Mouse (Mus musculus) macrophage (primary cell): ENCODE measurements around the gene Gm49373. TPM values are rescaled to one million over a fixed set of nuclear protein-coding genes. Genes with fewer than 3 reads are reported as not detected.
A peak's percentile ranks its signal among the peaks of the same experiment; 100 is the strongest.

Experiments used
- H3K27ac ChIP-seq: fragments of 350-480 bp; formaldehyde crosslinking; 2 replicates; pipeline ENCODE4 v1.9.0; 2021
- H3K36me3 ChIP-seq: fragments of 350-480 bp; formaldehyde crosslinking; 2 replicates; pipeline ENCODE4 v1.9.0; 2021; ENCODE audit errors: inconsistent target
- H3K4me3 ChIP-seq: fragments of 350-480 bp; formaldehyde crosslinking; 2 replicates; pipeline ENCODE4 v1.9.0; 2021; ENCODE audit errors: inconsistent target
- H3K79me2 ChIP-seq: fragments of 350-480 bp; formaldehyde crosslinking; 2 replicates; pipeline ENCODE4 v1.9.0; 2021; ENCODE audit errors: inconsistent target
- WGBS: methylation state at CpG from one replicate; pipeline ENCODE4 v1.1.7; 2026; ENCODE audit warnings: inconsistent platforms; ENCODE audit not compliant: missing documents; 5-methylcytosine and 5-hydroxymethylcytosine counted together
- polyA plus RNA-seq: library from polyadenylated mRNA; stranded (reverse); fragments of 250-400 nt; gene quantifications from 3 replicates; pipeline ENCODE4 v1.2.4, GENCODE M21; 2018; ENCODE audit warnings: inconsistent platforms

Gm49373 gene
- polyA plus RNA-seq, 1 experiment from 2014 or later, result not detected

- WGBS, result 75% methylated on average over 4 of the region's 4 CpGs
- no peaks in the 10 kb centered on the region for H3K36me3 ChIP-seq
- no peak overlapping the region for H3K27ac ChIP-seq
- H3K79me2 ChIP-seq, result no peaks in the 10 kb centered on the region
- H3K4me3 ChIP-seq, result no peak overlapping the region
Measured at GRCm38 (mm10) chr9:21041308-21041707, 31.6 kb downstream of the Gm49373 start.

- Histone ChIP-seq H3K36me3 (no peaks in the 10 kb centered on the region), H3K4me3 (no peak overlapping the region), H3K79me2 (no peaks in the 10 kb centered on the region), H3K27ac (no peak overlapping the region)
- WGBS, result 86% methylated on average over 3 of the region's 3 CpGs
Measured at GRCm38 (mm10) chr9:21039779-21040178, 33.1 kb downstream of the Gm49373 start.

GRCm38 (mm10) chr9:21037481-21037891 is 35.4 kb downstream of the Gm49373 start:
- 17% methylated on average over 26 of the region's 31 CpGs for WGBS
- Histone ChIP-seq H3K4me3 (no peak overlapping the region), H3K79me2 (no peaks in the 10 kb centered on the region), H3K36me3 (no peaks in the 10 kb centered on the region), H3K27ac (no peak overlapping the region)

- no peak overlapping the region for H3K27ac ChIP-seq
- no peak overlapping the region for H3K4me3 ChIP-seq
- H3K79me2 ChIP-seq, result no peaks in the 10 kb centered on the region
- no peaks in the 10 kb centered on the region for H3K36me3 ChIP-seq
- 9% methylated on average over 15 of the region's 22 CpGs for WGBS
Measured at GRCm38 (mm10) chr9:21036666-21037065, 36.2 kb downstream of the Gm49373 start.

GRCm38 (mm10) chr9:21036161-21036560 is 36.7 kb downstream of the Gm49373 start:
- Histone ChIP-seq H3K79me2 (no peaks in the 10 kb centered on the region), H3K36me3 (no peaks in the 10 kb centered on the region), H3K4me3 (no peak overlapping the region), H3K27ac (no peak overlapping the region)
- WGBS, result 13% methylated on average over 19 of the region's 20 CpGs

- H3K36me3 ChIP-seq, result no peaks in the 10 kb centered on the region
- WGBS, result 46% methylated on average over 7 of the region's 9 CpGs
- H3K79me2 ChIP-seq, result no peaks in the 10 kb centered on the region
- no peak overlapping the region for H3K27ac ChIP-seq
- no peak overlapping the region for H3K4me3 ChIP-seq
Measured at GRCm38 (mm10) chr9:21035586-21035985, 37.3 kb downstream of the Gm49373 start.

GRCm38 (mm10) chr9:21034481-21035085 is 38.3 kb downstream of the Gm49373 start:
- Histone ChIP-seq H3K27ac (no peak overlapping the region), H3K36me3 (no peaks in the 10 kb centered on the region), H3K79me2 (no peaks in the 10 kb centered on the region), H3K4me3 (no peak overlapping the region)
- WGBS, result 14% methylated on average over 17 of the region's 17 CpGs

GRCm38 (mm10) chr9:21033136-21033535 is 39.8 kb downstream of the Gm49373 start:
- under 1% methylated on average over 34 of the region's 34 CpGs for WGBS
- no peak overlapping the region for H3K27ac ChIP-seq
- peak overlapping the region; percentile 23 for H3K4me3 ChIP-seq
- no peaks in the 10 kb centered on the region for H3K79me2 ChIP-seq
- H3K36me3 ChIP-seq, result peaks cover 3% of the 10 kb centered on the region; the same call in 1 of the 2 replicates

- WGBS, result 3% methylated on average over 7 of the region's 7 CpGs
- Histone ChIP-seq H3K79me2 (no peaks in the 10 kb centered on the region), H3K27ac (no peak overlapping the region), H3K4me3 (no peak overlapping the region), H3K36me3 (peaks cover 9% of the 10 kb centered on the region; the same call in 1 of the 2 replicates)
Measured at GRCm38 (mm10) chr9:21032491-21032890, 40.4 kb downstream of the Gm49373 start.

GRCm38 (mm10) chr9:21031896-21032351 is 41.0 kb downstream of the Gm49373 start, which contains the start of gene Icam5:
Icam5 (plus strand) TSS chr9:21032073.
- Histone ChIP-seq H3K36me3 (peaks cover 15% of the 10 kb centered on the region; the same call in 1 of the 2 replicates), H3K4me3 (peak within 1 kb of the TSS; percentile 56), H3K27ac (peak within 1 kb of the TSS; percentile 41), H3K79me2 (no peaks in the 10 kb centered on the region)
- under 1% methylated on average over 34 of the region's 35 CpGs for WGBS

- Histone ChIP-seq H3K27ac (peak overlapping the region; percentile 41), H3K36me3 (peaks cover 20% of the 10 kb centered on the region), H3K4me3 (peak overlapping the region; percentile 56), H3K79me2 (no peaks in the 10 kb centered on the region)
- whole genome bisulfite sequencing, result under 1% methylated on average over 27 of the region's 36 CpGs
Measured at GRCm38 (mm10) chr9:21031251-21031895, 41.5 kb downstream of the Gm49373 start.

- Histone ChIP-seq H3K4me3 (peak overlapping the region; percentile 56), H3K79me2 (no peaks in the 10 kb centered on the region), H3K36me3 (peaks cover 26% of the 10 kb centered on the region), H3K27ac (peak overlapping the region; percentile 41)
- 3% methylated on average over 13 of the region's 13 CpGs for WGBS
Measured at GRCm38 (mm10) chr9:21030781-21031250, 42.1 kb downstream of the Gm49373 start.

GRCm38 (mm10) chr9:21030055-21030600 is 42.8 kb downstream of the Gm49373 start:
- Histone ChIP-seq H3K79me2 (no peaks in the 10 kb centered on the region), H3K4me3 (peak overlapping the region; percentile 56), H3K36me3 (peaks cover 33% of the 10 kb centered on the region), H3K27ac (peak overlapping the region; percentile 5; the same call in 1 of the 2 replicates)
- WGBS, result 15% methylated on average over 22 of the region's 22 CpGs

GRCm38 (mm10) chr9:21029291-21030054 is 43.4 kb downstream of the Gm49373 start, which contains the start of gene Icam4:
Icam4 (plus strand) TSS chr9:21029373.
- Histone ChIP-seq H3K36me3 (peaks cover 40% of the 10 kb centered on the region), H3K4me3 (peak within 1 kb of the TSS; percentile 56; the same call in 1 of the 2 replicates), H3K79me2 (no peaks in the 10 kb centered on the region), H3K27ac (peak within 1 kb of the TSS; percentile 5; the same call in 1 of the 2 replicates)
- WGBS, result 7% methylated on average over 36 of the region's 37 CpGs
